In the genomic region with DNA sequence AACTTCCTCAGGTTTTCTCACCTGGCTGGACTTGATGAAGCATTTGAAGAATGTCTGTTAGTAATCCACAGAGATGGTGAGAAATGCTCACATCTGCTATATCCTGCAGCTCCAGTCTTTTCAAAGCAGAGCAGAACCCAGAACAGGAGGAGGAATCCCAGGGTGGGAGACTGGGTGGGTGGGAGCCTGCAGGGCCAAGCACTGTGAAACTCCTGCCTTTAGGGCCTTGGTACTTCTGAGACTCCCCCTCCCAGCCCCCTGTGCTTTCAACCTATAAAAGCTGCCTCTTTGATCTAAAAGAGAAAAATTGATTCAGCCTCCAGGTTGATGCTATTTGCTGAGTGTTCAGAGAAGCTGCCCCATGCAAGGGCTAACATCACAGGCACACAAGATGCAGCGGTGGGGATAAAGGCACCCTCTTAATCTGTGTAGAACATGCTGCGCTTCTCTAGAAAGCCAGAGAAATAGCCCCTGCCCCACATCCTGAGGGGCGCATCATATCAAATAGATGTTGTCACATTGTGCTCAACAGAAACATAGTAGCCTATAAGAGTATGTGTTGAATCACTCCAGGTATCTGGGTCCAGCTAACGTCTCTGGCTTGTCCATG, we compare ENCODE assay signal across 19 mouse cellular contexts. TPM values are rescaled to one million over a fixed set of nuclear protein-coding genes. Genes with fewer than 3 reads are reported as not detected.
"Had no signal": no experiment of that assay in that cellular context is flagged by ENCODE, and none has a peak within 500 bp of the region (broad histone marks: within the 10 kb centered on the region; RNA-seq: fewer than 3 reads in every experiment).

No protein-coding gene starts in this region.

- H3K4me2 ChIP-seq: liver, embryonic 13.5 days; liver, embryonic 15.5 days; lung, embryonic 15.5 days; midbrain, embryonic 12.5 days; neural tube, embryonic 12.5 days had no signal

- DNase-seq: liver, embryonic 13.5 days; liver, postnatal 0 days; lung, adult 2 months; lung, postnatal 14 days; lung, postnatal 36 days; midbrain, embryonic 14.5 days; right cerebral cortex, postnatal 25 days; right cerebral cortex, postnatal 4 days; spleen, adult 18-20 months; thymus, adult 18-20 months; thymus, postnatal 14 days; thymus, postnatal 36 days had no signal

- H3K36me3 ChIP-seq: liver, embryonic 13.5 days; liver, embryonic 15.5 days; lung, embryonic 15.5 days; midbrain, embryonic 12.5 days; neural tube, embryonic 12.5 days had no signal

- ATAC-seq: liver, postnatal 0 days; lung, postnatal 0 days had no signal

- H3K27ac ChIP-seq: liver, embryonic 13.5 days; liver, embryonic 15.5 days; lung, embryonic 15.5 days; macrophage; midbrain, embryonic 12.5 days; neural tube, embryonic 12.5 days had no signal

- H3K4me1 ChIP-seq: liver, embryonic 13.5 days; liver, embryonic 15.5 days; lung, embryonic 15.5 days; megakaryocyte, embryonic 14.5 days; midbrain, embryonic 12.5 days; neural tube, embryonic 12.5 days had no signal

- H3K9me3 ChIP-seq: liver, embryonic 13.5 days; liver, embryonic 15.5 days; lung, embryonic 15.5 days; megakaryocyte, embryonic 14.5 days; midbrain, embryonic 12.5 days; neural tube, embryonic 12.5 days had no signal

- H3K9ac ChIP-seq: liver, embryonic 13.5 days; liver, embryonic 15.5 days; liver, postnatal 0 days; lung, embryonic 15.5 days; midbrain, embryonic 12.5 days; neural tube, embryonic 12.5 days had no signal

- H3K4me3 ChIP-seq: liver, embryonic 13.5 days; liver, embryonic 15.5 days; lung, embryonic 15.5 days; megakaryocyte, embryonic 14.5 days; midbrain, embryonic 12.5 days; neural tube, embryonic 12.5 days had no signal

- H3K27me3 ChIP-seq: liver, embryonic 13.5 days; liver, embryonic 15.5 days; lung, embryonic 15.5 days; megakaryocyte, embryonic 14.5 days; midbrain, embryonic 12.5 days; neural tube, embryonic 12.5 days had no signal

RNA-seq across cellular contexts. Expression of a gene that starts 51.6 kb away (rescaled TPM):
- polyA plus RNA-seq: liver, embryonic 13.5 days; liver, embryonic 15.5 days; liver, postnatal 0 days; lung, embryonic 15.5 days; lung, postnatal 0 days; macrophage; midbrain, embryonic 14.5 days; neural tube, embryonic 12.5 days had no signal
